Mouse (Mus musculus) layer of hippocampus, adult 9-10 months (tissue): ENCODE data around the gene Pnkd.
"Not testable (repeated sequence)": the region's sequence is repeated elsewhere in the genome, so short reads cannot be mapped to it uniquely, and the experiment has no call there.

Experiments used
- DNase-seq: peaks from one replicate; pipeline ENCODE4 v3.0.0; 2022; ENCODE audit warnings: low spot score

Gene Pnkd

DNA sequence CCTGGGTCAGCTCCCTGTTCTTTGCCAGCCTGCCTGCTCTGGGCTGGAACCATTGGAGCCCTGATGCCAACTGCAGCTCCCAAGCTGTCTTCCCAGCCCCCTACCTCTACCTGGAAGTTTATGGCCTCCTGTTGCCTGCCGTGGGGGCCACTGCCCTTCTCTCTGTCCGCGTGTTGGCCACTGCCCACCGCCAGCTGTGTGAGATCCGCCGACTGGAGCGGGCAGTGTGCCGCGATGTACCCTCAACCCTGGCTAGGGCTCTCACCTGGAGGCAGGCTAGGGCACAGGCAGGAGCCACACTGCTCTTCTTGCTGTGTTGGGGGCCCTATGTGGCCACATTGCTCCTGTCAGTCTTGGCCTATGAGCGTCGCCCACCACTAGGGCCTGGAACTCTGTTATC lies 5.7 kb upstream of the Pnkd start:
- DNase-seq = no peak

- no peak for DNase-seq
Measured at GRCm38 (mm10) chr1:74280591-74281325, 4.0 kb upstream of the Pnkd start.

DNA sequence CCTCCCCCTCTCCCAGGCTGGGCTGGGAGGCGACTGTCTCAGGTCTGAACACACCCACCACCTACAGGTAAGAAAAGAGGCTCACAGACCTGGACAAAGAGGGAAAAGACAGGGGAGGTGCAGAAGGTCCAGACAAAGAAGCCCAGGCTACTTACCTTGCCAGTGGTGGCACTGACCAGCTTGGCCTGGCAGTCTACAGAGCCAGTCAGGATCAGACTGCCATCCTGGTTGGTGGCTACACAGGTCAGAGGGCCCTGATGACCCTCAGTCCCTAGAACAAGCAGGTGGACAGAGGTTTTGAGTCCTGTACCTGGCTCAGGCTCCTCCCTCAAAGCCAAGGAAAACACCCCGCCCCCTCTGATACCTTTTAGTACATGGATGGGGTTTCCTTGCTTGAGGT lies 3.4 kb upstream of the Pnkd start:
- DNase-seq = no peak

DNA sequence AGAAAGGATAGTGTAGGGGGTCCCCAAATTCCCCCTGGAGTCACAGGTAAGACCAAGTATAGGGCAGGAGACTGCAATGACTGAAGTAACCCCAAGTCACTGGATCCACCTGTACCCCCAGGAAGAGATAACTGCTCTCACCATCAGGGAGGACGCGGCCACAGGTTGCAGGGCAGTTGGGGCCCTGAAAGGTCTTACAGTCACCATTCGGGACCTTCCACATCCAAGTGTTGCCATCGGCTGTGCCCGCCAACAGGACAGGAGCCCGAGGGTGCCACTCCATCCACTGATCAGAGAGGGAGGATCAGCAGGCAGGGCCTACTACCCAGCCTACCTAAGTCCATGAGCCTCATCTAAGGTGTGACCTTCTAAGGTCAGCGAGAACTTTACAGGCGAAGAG lies 2.8 kb upstream of the Pnkd start:
- no peak for DNase-seq

DNA sequence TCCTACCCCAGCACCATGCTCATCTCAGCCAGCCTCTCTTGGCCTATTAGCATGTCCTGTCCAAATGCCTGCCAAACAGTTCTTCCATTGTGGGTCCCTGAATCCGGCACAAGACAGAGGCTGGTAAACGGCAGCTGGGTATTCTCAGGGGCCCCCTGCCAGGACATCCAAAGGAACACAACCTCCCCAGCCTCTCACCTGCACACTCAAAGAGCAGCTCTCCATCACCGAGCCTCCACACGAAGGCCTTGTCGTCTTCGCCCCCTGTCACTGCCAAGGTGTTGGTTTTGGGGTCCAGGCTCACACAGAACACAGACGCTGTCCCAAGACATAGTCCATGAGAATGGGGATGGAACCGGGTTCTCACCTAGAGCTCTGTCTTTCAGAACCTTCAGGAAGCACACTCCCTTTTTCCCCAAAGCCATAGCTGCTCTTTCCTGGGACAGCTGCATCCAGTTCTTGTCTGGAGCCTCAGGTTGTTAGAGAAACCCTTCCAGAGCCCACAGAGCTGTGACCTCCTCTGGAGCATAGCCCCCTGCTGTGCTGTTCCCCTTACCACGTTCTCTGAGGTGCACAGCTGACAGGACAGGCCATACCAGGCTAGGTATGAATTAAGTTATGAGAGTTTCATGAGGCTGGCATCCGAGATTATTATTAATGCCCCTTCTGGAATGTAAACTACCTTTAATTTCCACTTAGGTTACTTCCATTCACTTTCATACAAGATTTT lies 1.7 kb upstream of the Pnkd start:
- DNase-seq = no peak

- no peak for DNase-seq
Measured at GRCm38 (mm10) chr1:74283686-74284463, 855 bp upstream of the Pnkd start.

DNA sequence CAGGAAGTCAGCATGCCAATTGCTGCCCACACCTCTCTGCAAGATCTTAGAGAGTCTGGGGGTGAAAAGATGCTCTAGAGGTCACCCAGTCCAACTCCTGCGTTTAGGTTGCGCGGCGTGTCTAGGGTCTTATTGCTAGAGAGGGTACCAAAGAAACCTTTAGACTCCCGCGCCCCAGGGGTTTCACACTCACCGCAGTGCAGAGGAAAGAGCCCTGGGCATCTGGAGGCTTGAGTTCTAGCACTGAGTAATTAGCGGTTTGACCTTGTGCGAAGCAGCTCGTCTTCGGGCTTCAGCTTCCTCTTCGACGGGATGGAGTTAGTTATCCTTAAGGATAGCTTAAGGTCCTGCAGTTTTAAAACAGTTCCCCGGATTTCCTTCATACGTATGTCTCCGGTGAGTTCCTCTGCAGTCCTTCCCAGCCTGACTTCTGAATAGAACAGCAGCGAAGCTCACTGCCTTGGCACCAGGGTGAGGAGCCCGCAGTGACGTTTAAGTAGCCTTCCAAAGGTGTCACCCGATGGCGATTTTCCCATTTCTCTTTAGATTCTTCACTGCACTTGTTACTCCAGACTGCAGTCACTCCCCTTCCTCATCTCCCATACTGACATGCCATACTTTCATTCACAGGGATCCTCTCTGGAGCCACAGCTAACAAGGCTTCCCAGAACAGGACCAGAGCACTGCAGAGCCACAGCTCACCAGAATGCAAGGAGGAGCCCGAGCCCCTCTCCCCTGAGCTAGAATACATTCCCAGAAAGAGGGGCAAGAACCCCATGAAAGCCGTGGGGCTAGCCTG lies 681 bp downstream of the Pnkd start:
- no peak for DNase-seq

- not testable (repeated sequence) for DNase-seq
Measured at GRCm38 (mm10) chr1:74286869-74287607, 2.3 kb downstream of the Pnkd start.

DNA sequence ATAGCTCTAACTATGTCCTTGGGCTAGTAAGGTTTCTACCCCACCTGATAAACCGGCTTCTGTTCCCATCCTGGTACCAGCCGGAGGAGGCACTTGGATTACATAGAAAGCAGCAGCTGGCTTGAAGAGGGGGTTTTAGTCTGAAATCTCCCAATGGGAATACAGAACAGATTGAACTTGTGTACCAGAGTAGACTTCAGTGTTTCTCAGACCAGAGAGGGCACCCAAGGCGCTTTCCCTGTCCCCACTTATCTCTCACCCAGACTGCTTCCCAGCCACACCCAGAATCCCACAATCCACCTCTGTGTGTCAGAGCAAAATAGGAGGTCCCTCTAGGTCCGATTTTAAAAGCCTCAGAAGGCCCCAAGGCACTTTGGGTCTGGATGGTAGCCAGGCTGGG lies 3.6 kb downstream of the Pnkd start:
- no peak for DNase-seq

- DNase-seq = no peak
Measured at GRCm38 (mm10) chr1:74289248-74289647, 4.5 kb downstream of the Pnkd start.

DNA sequence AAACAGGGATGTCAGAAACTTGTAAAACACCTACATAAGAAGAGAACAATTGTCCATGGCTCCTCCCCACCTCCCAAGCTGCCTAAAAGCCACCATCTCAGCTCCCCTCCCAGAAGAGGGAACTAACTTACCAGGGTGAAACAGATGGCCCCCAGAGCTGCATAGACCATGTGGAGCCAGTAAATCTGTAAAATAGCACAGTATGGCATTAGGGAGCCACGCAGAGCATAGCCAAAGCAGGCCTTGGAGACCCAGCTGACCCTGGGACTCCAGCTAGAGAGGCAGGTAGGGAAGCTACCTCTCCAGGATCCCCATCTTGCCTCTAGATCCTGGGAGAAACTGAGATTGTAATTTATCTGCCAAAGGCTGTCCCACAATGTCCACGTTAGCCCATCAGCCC lies 5.0 kb downstream of the Pnkd start:
- DNase-seq = no peak

DNA sequence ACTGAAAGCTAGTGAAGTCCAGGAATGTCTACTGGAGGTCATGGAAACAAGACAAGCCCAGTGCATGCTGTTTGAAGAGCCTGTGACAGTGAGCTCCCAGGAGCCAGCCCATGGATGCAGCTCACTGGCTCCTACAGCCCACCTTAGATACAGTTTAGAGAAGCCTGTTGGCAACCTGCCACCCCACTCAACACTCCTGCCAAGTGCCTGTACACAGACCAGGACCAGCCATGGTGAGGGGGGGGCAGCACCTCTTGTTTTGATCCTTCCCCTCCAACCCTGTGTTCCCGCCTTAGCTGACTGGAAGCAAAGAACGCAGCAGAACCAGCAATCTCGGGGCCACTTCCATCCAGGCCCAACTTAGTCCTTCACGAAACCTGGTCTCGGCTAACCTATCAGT lies 5.4 kb downstream of the Pnkd start:
- DNase-seq = no peak

DNA sequence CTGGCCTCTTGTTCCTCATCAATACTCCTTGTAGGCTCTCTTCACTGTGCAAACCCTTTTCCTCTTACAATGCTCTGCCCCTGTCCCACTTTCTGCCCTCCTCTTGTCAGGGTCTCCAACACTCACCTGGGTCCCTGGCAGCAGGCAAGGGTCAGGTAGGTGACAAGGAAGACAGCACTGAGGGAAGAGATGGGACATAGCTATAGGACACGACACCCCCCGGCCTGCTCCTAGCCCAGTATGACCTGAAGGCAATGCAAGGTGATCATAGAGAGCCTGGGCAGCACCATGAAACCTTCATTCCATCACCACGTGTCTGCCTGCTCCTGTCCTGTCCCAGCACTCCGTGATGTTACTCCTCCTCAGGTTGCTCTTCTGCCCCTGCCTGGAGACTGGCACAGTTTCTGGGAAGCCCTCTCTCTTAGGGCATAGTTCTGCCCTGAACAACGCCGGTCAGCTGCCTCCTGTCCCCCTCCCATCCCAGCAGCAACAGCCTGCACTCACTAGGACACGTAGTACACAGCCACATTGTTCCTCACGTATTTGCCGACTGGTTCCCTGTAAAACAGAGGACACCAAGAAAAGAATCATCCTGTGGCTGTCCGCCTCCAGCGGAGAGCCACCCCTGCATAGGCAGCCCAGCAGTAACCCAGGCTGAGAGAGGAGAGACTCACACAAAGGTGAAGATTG lies 7.7 kb downstream of the Pnkd start:
- no peak for DNase-seq

DNA sequence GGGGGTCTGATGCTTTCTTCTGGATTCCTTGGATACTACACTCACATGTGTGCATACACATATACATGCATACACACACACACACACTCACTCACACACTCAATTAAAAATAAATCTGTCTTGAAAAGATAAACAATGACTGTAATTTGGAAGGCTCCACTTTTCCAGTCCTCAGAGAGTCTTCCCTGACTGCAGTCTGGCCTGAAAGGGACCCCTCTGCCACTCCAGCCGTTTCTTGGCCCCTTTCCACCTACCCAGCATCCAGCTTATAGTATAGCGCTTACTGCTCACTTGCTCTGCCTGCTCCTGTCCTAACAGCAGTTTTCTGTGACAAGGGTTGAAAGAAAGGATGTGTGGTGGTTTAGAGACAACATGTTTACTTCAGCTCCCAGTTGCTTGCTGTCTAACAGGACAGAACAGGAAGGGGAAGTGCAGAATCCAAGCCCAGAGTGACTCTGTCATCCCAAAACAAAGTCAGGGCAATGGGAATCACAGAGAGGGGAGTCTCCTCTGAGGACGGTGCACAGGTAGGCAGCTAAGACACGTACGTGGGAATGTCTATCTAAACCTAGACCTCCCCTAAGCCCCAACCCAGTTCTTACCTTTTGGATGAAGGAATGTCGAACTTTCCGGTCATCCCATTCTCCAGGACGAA lies 8.7 kb downstream of the Pnkd start:
- DNase-seq = no peak

- no peak for DNase-seq
Measured at GRCm38 (mm10) chr1:74294090-74294643, 9.4 kb downstream of the Pnkd start.

DNA sequence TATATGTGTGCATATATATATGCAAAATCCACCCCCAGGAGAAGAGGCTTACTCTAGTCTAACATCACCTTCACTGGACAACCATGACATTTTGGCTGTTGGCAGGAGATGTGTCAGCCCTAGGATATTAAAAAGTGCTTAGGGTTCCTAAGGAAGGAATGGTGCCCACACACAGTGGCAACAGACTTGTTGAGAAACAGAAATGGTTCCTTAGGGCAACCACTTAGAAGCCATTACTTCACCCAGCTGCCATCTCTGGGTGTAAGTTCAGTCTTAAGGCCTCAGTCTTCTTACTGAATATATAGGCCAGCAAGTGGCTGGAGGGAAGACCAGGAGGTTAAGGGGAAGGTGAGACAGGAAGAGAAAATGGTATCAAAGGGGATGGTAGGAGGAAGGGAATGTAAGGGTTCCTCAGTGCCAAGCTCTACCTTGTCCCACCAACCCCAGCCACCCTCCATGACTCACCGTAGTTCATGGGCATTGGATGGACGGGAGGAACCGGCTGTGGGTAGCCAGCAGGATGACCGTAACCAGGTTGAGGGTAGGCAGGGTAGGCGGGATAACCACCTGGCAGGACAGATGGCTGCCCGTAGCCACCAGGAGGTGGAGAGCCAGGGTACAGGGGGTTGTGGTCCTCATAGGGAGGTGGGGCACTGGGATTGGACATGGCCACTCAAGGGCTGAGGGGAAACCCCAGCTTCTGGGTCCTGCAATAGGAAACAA lies 10.2 kb downstream of the Pnkd start:
- no peak for DNase-seq

- peak; percentile 68 for DNase-seq
Measured at GRCm38 (mm10) chr1:74295456-74296171, 10.9 kb downstream of the Pnkd start.

DNA sequence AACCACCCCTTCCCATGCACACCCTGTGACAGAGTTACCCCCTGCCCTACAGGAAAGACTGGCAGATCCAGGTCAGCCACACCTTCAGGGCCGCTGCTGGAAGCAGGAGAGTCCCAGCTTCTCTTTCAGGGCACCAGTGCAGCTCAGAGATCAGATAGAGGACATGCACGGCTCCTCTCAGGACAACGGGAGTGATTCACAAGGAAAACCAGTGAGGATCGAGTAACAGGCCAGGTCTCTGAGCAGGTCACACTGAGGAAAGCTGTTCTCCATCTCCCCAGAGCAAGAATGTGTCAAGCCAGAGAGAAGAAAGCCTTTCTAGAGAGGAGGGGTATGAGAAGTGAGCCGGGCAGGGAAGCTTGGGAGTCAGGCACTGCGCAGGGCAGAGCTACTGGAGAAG lies 11.7 kb downstream of the Pnkd start:
- DNase-seq = no peak

- DNase-seq = no peak
Measured at GRCm38 (mm10) chr1:74297269-74297668, 12.5 kb downstream of the Pnkd start.
